ENCODE assay signal across 20 mouse cellular contexts in the genomic region with DNA sequence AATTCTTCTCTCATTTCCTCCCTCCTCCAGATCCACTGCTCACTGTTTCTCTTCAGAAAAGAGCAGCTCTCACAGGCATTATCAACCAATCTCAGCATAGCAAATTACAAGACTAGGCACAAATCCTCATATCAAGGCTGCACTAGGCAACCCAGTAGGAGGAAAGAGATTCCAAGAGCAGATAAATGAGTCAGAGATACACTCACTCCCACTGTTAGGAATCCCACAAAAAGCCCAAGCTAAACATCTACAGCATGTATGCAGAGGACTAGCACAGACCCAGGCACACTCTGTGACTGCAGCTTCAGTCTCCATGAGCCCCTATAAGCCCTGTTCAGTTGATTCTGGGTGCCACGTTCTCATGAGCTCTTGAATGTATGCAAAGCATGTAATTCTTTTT.
"Had no signal": no experiment of that assay in that cellular context is flagged by ENCODE, and none has a peak within 500 bp of the region (broad histone marks: within the 10 kb centered on the region; RNA-seq: fewer than 3 reads in every experiment).

No protein-coding gene starts in this region.

- DNase-seq: cerebellum, adult 8-10 months; cerebellum, adult 9-10 months; cerebellum, adult 9-11 months; cerebellum, postnatal 10 days; cerebellum, postnatal 14 days; cerebellum, postnatal 25 days; cerebellum, postnatal 36 days; embryo, embryonic 11 days; forebrain, postnatal 0 days; gastrocnemius, adult 2 months; gastrocnemius, postnatal 10 days; gastrocnemius, postnatal 14 days; gastrocnemius, postnatal 36 days; heart, adult 11 months; heart, adult 18-20 months; heart, adult 2 months had no signal

- ATAC-seq: forebrain, embryonic 13.5 days; forebrain, embryonic 14.5 days; forebrain, embryonic 15.5 days; forebrain, embryonic 16.5 days; forebrain, postnatal 0 days had no signal
